Mouse (Mus musculus) bone marrow, adult 2 months (tissue): Measurements from ENCODE around the gene Nfkbia. TPM values are rescaled to one million over a fixed set of nuclear protein-coding genes. Genes with fewer than 3 reads are reported as not detected.
A peak's percentile ranks its signal among the peaks of the same experiment; 100 is the strongest.

Experiments used
- H3K27ac ChIP-seq: fragments of 200-500 bp; 2 replicates; pipeline ENCODE4 v1.5.1; 2012; ENCODE audit warnings: low read depth, mild to moderate bottlenecking, control low read depth, inconsistent platforms, low read length; ENCODE audit not compliant: control insufficient read depth, poor library complexity, insufficient read depth
- H3K4me1 ChIP-seq: fragments of 200-500 bp; 2 replicates; pipeline ENCODE4 v1.6.1; 2011; ENCODE audit warnings: low read length; ENCODE audit not compliant: control insufficient read depth, insufficient read depth
- H3K4me3 ChIP-seq: fragments of 200-500 bp; replicated peaks from 2 replicates; pipeline ENCODE3; 2011; ENCODE audit warnings: mild to moderate bottlenecking, low read depth, low read length, control low read depth; ENCODE audit not compliant: control insufficient read depth
- CTCF ChIP-seq: fragments of 200-500 bp; IDR thresholded peaks from 2 replicates; pipeline ENCODE4 v1.5.1; 2011; ENCODE audit warnings: low read length, control low read depth; ENCODE audit not compliant: control insufficient read depth, insufficient read depth
- POLR2A ChIP-seq: fragments of 200-500 bp; IDR thresholded peaks from 2 replicates; pipeline ENCODE4 v1.6.1; 2011; ENCODE audit warnings: low read depth, mild to moderate bottlenecking, control low read depth, low read length, borderline replicate concordance; ENCODE audit not compliant: control insufficient read depth
- WGBS: fragments of 180-500 bp; shearing (Covaris S2); methylation state at CpG from one replicate; pipeline ENCODE4 v1.1.7; 2018; 5-methylcytosine and 5-hydroxymethylcytosine counted together
- polyA plus RNA-seq: library from polyadenylated mRNA; stranded (reverse); fragments of >200 nt; gene quantifications from 2 replicates; pipeline ENCODE4 v1.2.4, GENCODE M21; 2011; ENCODE audit warnings: low replicate concordance; ENCODE audit not compliant: missing spikeins, insufficient read depth, insufficient read length

Gene Nfkbia
- polyA plus RNA-seq, 1 experiment, result 91.0 TPM

DNA sequence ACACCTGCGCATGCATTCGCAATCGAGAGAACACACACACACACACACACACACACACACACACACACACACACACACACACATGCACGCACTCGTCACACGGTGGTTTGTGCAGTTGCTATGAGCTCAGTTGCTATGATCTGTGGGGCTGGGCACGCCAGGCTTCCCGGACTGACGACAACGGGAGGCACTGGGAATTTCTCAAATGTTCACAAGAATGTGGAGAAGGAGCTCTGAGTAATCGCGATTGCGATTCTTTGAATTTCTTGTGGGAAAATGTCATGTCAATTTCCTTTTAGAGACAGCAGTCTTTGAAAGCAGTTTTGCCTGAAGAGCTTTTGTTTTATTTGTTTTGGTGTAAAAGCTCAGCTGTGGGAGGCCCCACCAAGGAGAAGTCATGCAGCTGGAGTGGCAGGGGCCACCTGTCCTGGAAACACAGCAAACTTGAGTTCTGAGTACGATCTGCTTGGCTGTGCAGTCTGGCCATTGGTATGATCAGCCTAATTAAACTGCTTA is 27.5 kb downstream of the Nfkbia start:
- Histone ChIP-seq H3K4me3 (peak overlapping the region; percentile 68), H3K4me1 (peaks cover 13% of the 10 kb centered on the region), H3K27ac (peak overlapping the region; percentile 72)
- WGBS, result 21% methylated on average over 14 of the region's 14 CpGs
- no peak for TF ChIP-seq POLR2A
- TF ChIP-seq CTCF, result no peak

DNA sequence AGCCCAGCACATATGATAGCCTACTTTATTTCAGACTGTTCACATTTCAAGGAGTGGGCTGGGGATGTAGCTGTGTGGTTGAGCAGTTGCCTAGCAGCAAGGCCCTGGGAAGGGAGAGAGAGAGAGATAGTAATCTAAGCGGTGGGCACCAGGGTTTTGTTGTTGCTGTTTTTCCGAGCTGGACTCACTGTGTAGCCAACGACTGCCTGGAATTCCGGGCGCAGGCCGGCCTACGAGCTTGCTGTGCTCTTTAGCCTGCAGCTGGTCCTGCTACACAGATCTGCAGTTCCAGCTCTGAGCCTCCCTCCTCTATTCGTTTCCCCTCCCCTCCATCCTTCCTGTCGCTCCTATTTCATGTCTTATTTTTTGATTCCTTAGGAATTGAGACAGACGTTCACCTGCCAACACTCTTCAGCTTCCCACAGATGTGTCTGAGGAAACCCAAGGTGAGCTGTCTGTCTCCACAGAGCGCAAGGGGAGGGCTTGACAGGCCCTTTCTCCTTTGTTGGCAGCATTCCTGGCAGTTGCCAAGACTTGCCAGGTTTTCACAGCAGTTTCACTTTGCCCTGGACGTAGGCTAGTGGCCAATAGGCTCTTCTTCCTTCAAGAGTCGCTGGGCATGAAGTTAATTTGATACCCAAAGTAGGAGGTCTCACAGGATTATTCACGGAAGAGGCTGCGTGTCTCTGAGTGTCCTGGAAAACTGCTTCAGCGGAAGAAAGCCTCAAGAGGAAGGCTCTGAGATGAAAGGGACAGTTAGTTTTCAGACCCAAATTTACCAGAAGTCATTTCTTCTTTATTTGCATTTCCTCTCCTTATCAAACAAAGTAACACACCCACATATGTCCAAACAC is 28.2 kb downstream of the Nfkbia start:
- H3K4me3 ChIP-seq, result no peak overlapping the region
- TF ChIP-seq POLR2A, result 0 out of 2 replicates have a peak, but pooled peaks have one; percentile 10
- no peak for TF ChIP-seq CTCF
- 31% methylated on average over 16 of the region's 16 CpGs for WGBS
- H3K4me1 ChIP-seq, result peaks cover 13% of the 10 kb centered on the region
- peak overlapping the region; percentile 72 for H3K27ac ChIP-seq

DNA sequence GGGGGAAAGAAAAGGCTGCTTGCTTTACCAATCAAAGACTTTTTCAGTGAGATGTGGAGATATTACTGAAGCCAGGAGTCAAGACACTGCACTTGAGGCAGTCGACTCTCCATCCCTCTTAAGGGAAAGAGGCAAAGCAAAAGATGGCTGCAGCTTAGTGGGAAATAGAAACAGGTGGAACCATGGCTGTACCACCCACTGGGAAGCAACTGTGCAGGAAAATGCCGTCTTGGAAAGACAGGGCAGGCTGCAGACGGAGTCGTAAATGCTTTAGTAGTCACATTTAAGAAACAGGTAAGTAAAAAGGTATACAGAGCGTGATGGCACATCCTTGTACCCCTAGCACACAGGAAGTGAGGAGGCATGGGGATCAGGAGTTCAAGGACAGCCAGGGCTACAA is 29.4 kb downstream of the Nfkbia start:
- no peak overlapping the region for H3K4me3 ChIP-seq
- 85% methylated on average over 5 of the region's 5 CpGs for WGBS
- no peak for TF ChIP-seq POLR2A
- TF ChIP-seq CTCF, result no peak
- H3K4me1 ChIP-seq, result peaks cover 18% of the 10 kb centered on the region
- no peak overlapping the region for H3K27ac ChIP-seq

DNA sequence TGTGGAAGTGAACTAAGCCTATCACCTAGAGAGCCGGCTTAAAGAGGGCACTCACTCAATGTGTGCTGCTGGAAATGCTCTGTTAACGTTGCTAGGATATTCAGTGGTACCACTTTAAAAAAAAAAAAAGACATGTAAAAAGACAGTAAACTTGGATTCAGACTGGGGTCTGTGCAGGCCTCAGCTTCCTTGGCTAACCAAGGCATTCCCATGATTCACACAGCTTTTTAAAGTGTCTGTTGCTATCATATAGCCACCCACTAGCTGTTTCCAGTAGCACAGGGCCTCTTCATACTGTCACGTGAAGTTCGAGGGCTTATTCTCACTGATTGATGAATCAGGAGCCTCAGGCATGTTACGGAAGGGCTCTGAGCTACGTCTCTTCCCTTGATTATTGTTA is 30.0 kb downstream of the Nfkbia start:
- Histone ChIP-seq H3K4me3 (no peak overlapping the region), H3K4me1 (peaks cover 18% of the 10 kb centered on the region), H3K27ac (no peak overlapping the region)
- TF ChIP-seq CTCF (no peak), POLR2A (no peak)
- 87% methylated on average over 6 of the region's 6 CpGs for WGBS

DNA sequence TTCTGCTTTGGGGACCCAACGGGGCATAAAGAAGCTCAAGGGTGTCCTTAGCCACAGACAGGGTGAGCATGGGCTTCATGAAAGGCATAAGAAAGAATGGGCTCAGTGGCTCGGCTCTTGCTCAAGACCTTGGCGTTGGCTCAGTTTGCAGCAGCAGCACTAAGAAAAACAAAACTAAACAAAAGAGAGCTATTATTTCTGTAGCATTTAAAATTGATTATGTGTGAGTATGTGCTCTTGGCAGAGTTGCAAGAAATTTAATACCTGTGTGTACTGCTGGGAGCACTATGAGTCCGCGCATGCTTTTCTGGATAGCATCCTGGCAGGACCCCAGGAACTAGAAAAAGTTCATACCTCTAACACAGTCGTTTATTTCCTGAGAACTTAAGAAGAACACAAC is 30.7 kb downstream of the Nfkbia start:
- Histone ChIP-seq H3K4me3 (no peak overlapping the region), H3K27ac (no peak overlapping the region), H3K4me1 (peaks cover 19% of the 10 kb centered on the region)
- TF ChIP-seq POLR2A, result no peak
- no peak for TF ChIP-seq CTCF
- 62% methylated on average over 6 of the region's 6 CpGs for WGBS

DNA sequence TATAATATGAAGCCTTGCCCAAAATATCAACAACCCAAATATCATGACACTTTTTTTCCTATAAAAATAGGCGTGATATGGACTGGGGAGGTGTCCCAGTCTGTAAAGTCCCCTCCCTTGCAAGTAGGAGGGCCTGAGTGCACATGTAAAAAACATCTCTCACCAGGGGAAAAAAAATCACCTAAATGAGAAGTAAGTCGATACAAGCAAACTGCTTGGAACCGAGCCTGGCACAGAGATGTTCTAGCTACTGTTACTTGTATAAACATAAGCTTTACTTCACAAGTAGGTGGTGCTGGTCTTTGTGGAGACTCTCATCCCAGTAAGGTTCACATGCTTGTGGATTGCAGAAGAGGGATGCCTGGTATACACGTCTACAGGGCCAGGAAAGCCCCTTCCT is 31.5 kb downstream of the Nfkbia start:
- H3K27ac ChIP-seq, result no peak overlapping the region
- 59% methylated on average over 4 of the region's 4 CpGs for WGBS
- TF ChIP-seq CTCF (no peak), POLR2A (no peak)
- H3K4me1 ChIP-seq, result peaks cover 18% of the 10 kb centered on the region
- H3K4me3 ChIP-seq, result no peak overlapping the region

DNA sequence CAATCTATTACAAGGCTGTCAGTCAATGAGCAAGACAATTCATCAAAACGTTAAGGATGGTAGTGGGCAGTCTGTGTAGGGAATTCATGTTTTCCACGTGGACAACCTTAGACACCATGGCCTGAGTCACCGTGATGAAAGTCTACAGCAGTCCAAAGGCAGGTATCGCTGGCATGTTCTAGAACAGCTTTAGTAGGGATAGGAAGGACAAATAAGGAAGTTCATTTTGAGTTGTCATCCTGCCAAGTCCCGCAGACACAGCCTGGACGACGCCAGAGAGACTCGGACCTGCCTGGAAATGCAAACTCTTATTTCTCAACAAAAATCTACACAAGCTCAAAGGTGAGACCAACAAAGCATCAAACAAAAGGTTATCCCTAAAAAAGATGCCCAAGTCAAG is 32.7 kb downstream of the Nfkbia start:
- no peak overlapping the region for H3K27ac ChIP-seq
- 8% methylated on average over 8 of the region's 8 CpGs for WGBS

DNA sequence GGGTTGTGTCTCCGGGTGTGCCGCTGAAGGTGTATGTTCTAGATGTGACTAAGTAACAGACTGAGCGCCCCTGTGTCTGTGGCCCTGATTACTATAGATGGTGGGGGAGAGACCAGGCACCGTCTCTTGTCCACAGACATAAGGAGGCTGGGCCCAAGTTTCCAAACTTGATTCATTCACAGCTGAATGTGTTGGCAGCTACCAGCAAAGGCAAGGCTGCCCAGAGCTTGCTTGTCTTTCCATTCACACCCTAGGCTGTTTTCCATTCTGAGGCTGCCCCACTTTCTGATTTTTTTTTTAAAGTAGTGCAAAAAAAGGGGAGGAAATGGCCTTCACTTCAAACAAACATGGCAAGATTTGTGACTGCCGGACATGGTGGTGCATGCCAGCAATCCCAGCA is 35.6 kb downstream of the Nfkbia start:
- H3K27ac ChIP-seq, result peak overlapping the region; percentile 61
- TF ChIP-seq CTCF, result no peak
- no peak for TF ChIP-seq POLR2A
- no peak overlapping the region for H3K4me3 ChIP-seq
- 75% methylated on average over 5 of the region's 5 CpGs for WGBS
- peaks cover 9% of the 10 kb centered on the region for H3K4me1 ChIP-seq

More for the DNA sequence above, 32.7 kb downstream of the Nfkbia start:
- Histone ChIP-seq H3K4me3 (no peak overlapping the region), H3K4me1 (peaks cover 17% of the 10 kb centered on the region)
- TF ChIP-seq CTCF, result no peak
- no peak for TF ChIP-seq POLR2A
